Mouse (Mus musculus): ENCODE measurements around the gene F2rl1. TPM values are rescaled to one million over a fixed set of nuclear protein-coding genes. Genes with fewer than 3 reads are reported as not detected.
"Not testable (repeated sequence)": the region's sequence is repeated elsewhere in the genome, so short reads cannot be mapped to it uniquely, and the experiment has no call there.

The F2rl1 gene
- polyA plus RNA-seq, 1 experiment: 6.3 TPM

DNA sequence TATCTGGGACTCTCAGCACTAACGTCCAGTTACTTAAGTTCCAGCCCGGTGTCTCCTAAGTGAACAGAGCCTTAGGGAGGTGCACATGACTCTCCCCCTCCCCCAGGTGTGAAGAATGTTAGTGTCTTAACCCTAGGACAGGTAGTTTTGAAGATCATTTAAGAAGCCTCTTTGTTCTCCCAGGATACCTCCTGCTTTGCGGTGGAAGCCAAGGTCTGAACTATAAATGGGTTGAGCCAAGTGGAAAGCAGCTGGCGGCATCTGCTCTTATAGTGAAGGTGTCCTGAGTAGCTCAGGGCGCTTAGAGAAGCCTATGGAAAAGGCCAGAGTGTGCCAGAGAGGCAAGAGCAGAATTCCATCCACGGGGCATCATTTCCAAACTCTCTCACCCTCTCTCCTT lies 10.0 kb upstream of the F2rl1 start:
- Histone ChIP-seq H3K27me3 (ENCODE audit: control insufficient read depth, insufficient read depth, low read length) (no peaks in the 10 kb centered on the region), H3K4me1 (ENCODE audit: control insufficient read depth, insufficient read depth, insufficient read length) (no peaks in the 10 kb centered on the region), H3K36me3 (ENCODE audit: control insufficient read depth, insufficient read depth, low read length) (no peaks in the 10 kb centered on the region), H3K27ac (ENCODE audit: insufficient read depth, low read length) (no peak overlapping the region), H3K4me3 (ENCODE audit: extremely low read depth, insufficient read depth, insufficient read length) (no peak overlapping the region)
- 56% methylated on average over 6 of the region's 6 CpGs for WGBS
- TF ChIP-seq POLR2A (IDR thresholded peaks at IDR 0.05; ENCODE audit: low read depth, low read length) (no peak), CTCF (IDR thresholded peaks at IDR 0.05; ENCODE audit: extremely low read depth, insufficient read depth, insufficient read length, insufficient replicate concordance) (no peak)
- DNase-seq (ENCODE audit: low read depth in 1 of 2, low spot score in 2 of 2): no peak

- Histone ChIP-seq H3K36me3 (ENCODE audit: control insufficient read depth, insufficient read depth, low read length) (no peaks in the 10 kb centered on the region), H3K27ac (ENCODE audit: insufficient read depth, low read length) (no peak overlapping the region), H3K4me3 (ENCODE audit: extremely low read depth, insufficient read depth, insufficient read length) (no peak overlapping the region), H3K27me3 (ENCODE audit: control insufficient read depth, insufficient read depth, low read length) (no peaks in the 10 kb centered on the region), H3K4me1 (ENCODE audit: control insufficient read depth, insufficient read depth, insufficient read length) (no peaks in the 10 kb centered on the region)
- TF ChIP-seq CTCF (IDR thresholded peaks at IDR 0.05; ENCODE audit: extremely low read depth, insufficient read depth, insufficient read length, insufficient replicate concordance): no peak
- no peak for TF ChIP-seq POLR2A (IDR thresholded peaks at IDR 0.05; ENCODE audit: low read depth, low read length)
- WGBS: 23% methylated on average over 5 of the region's 5 CpGs
- no peak for DNase-seq (ENCODE audit: low read depth in 1 of 2, low spot score in 2 of 2)
These were observed 9.1 kb upstream of the F2rl1 start for GRCm38 (mm10) chr13:95534131-95534561.

DNA sequence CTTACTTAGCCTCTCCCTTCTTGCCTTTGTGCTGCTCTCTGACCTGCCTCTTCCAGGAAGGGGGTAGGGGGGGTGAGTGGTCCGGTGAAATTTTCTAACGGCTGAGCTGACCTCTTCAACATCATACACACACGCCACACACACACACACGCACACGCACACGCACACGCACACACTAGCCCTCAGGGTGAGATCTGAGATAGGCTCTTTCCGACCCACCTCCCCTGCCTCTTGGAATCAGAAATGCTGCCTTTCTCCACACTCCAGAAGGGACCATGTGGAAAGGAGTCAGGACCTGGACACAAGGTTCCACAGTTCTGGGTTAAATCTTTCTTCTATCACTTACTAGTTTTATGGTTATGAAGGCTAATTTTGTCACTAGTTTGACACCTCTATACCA lies 8.6 kb upstream of the F2rl1 start:
- WGBS: 73% methylated on average over 8 of the region's 8 CpGs
- no peaks in the 10 kb centered on the region for H3K36me3 ChIP-seq (ENCODE audit: control insufficient read depth, insufficient read depth, low read length)
- TF ChIP-seq CTCF (IDR thresholded peaks at IDR 0.05; ENCODE audit: extremely low read depth, insufficient read depth, insufficient read length, insufficient replicate concordance): no peak
- no peak for TF ChIP-seq POLR2A (IDR thresholded peaks at IDR 0.05; ENCODE audit: low read depth, low read length)
- no peaks in the 10 kb centered on the region for H3K4me1 ChIP-seq (ENCODE audit: control insufficient read depth, insufficient read depth, insufficient read length)
- no peak overlapping the region for H3K4me3 ChIP-seq (ENCODE audit: extremely low read depth, insufficient read depth, insufficient read length)
- H3K27ac ChIP-seq (ENCODE audit: insufficient read depth, low read length): no peak overlapping the region
- no peak for DNase-seq (ENCODE audit: low read depth in 1 of 2, low spot score in 2 of 2)
- H3K27me3 ChIP-seq (ENCODE audit: control insufficient read depth, insufficient read depth, low read length): no peaks in the 10 kb centered on the region

DNA sequence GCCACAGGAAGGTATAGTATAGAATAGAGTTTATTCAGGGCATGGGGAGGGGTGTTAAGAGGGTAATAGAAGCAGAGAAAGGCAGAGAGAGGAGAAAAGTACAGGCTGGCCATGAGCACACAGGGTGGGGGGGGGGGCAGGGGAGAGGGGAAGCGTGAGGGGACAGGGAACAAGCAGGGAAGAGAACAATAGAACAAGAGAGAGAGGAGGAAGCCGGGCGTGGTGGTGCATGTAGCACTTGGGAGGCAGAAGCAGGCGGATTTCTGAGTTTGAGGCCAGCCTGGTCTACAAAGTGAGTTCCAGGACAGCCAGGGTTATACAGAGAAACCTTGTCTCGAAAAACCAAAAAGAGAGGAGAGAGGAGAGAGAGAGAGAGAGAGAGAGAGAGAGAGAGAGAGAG lies 8.1 kb upstream of the F2rl1 start:
- not testable (repeated sequence) for H3K27ac ChIP-seq (ENCODE audit: insufficient read depth, low read length); H3K4me3 ChIP-seq (ENCODE audit: extremely low read depth, insufficient read depth, insufficient read length); DNase-seq (ENCODE audit: low read depth in 1 of 2, low spot score in 2 of 2); H3K27me3 ChIP-seq (ENCODE audit: control insufficient read depth, insufficient read depth, low read length); H3K36me3 ChIP-seq (ENCODE audit: control insufficient read depth, insufficient read depth, low read length); H3K4me1 ChIP-seq (ENCODE audit: control insufficient read depth, insufficient read depth, insufficient read length)
- WGBS: 71% methylated on average over 4 of the region's 5 CpGs

GRCm38 (mm10) chr13:95531273-95532045 lies 6.4 kb upstream of the F2rl1 start:
- H3K4me1 ChIP-seq (ENCODE audit: control insufficient read depth, insufficient read depth, insufficient read length): no peaks in the 10 kb centered on the region
- no peak overlapping the region for H3K4me3 ChIP-seq (ENCODE audit: extremely low read depth, insufficient read depth, insufficient read length)
- no peak for DNase-seq (ENCODE audit: low read depth in 1 of 2, low spot score in 2 of 2)
- H3K27me3 ChIP-seq (ENCODE audit: control insufficient read depth, insufficient read depth, low read length): no peaks in the 10 kb centered on the region
- WGBS: 68% methylated on average over 9 of the region's 9 CpGs
- no peak for TF ChIP-seq POLR2A (IDR thresholded peaks at IDR 0.05; ENCODE audit: low read depth, low read length)
- TF ChIP-seq CTCF (IDR thresholded peaks at IDR 0.05; ENCODE audit: extremely low read depth, insufficient read depth, insufficient read length, insufficient replicate concordance): no peak
- no peaks in the 10 kb centered on the region for H3K36me3 ChIP-seq (ENCODE audit: control insufficient read depth, insufficient read depth, low read length)
- H3K27ac ChIP-seq (ENCODE audit: insufficient read depth, low read length): no peak overlapping the region

DNA sequence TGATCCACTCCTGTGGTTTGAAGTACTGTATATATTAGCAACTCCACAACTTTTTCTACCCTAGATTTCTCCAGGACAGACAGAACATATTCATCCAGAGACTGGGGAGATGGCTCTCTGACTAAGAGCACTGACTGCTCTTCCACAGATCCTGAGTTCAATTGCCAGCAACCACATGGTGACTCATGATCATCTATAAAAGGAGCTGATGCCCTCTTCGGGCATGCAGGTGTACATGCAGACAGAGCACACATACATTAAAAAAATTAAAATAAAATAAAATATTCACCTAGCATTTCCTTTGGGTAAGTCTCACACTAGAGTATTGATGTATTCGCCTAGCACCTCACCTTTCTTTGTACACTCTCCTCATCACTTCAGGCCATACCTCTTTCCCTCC lies 4.2 kb upstream of the F2rl1 start:
- H3K36me3 ChIP-seq (ENCODE audit: control insufficient read depth, insufficient read depth, low read length): no peaks in the 10 kb centered on the region
- DNase-seq (ENCODE audit: low read depth in 1 of 2, low spot score in 2 of 2): no peak
- TF ChIP-seq POLR2A (IDR thresholded peaks at IDR 0.05; ENCODE audit: low read depth, low read length): no peak
- no peak for TF ChIP-seq CTCF (IDR thresholded peaks at IDR 0.05; ENCODE audit: extremely low read depth, insufficient read depth, insufficient read length, insufficient replicate concordance)
- H3K27ac ChIP-seq (ENCODE audit: insufficient read depth, low read length): no peak overlapping the region
- peaks cover 2% of the 10 kb centered on the region; the same call in 1 of the 2 replicates for H3K27me3 ChIP-seq (ENCODE audit: control insufficient read depth, insufficient read depth, low read length)
- H3K4me1 ChIP-seq (ENCODE audit: control insufficient read depth, insufficient read depth, insufficient read length): peaks cover 2% of the 10 kb centered on the region
- no peak overlapping the region for H3K4me3 ChIP-seq (ENCODE audit: extremely low read depth, insufficient read depth, insufficient read length)
- WGBS: 70% methylated on average over 2 of the region's 2 CpGs

GRCm38 (mm10) chr13:95524424-95524673 lies 678 bp downstream of the F2rl1 start:
- Histone ChIP-seq H3K36me3 (ENCODE audit: control insufficient read depth, insufficient read depth, low read length) (no peaks in the 10 kb centered on the region), H3K27me3 (ENCODE audit: control insufficient read depth, insufficient read depth, low read length) (peaks cover 4% of the 10 kb centered on the region), H3K4me3 (ENCODE audit: extremely low read depth, insufficient read depth, insufficient read length) (peak overlapping the region; percentile 65), H3K27ac (ENCODE audit: insufficient read depth, low read length) (peak overlapping the region; percentile 64), H3K4me1 (ENCODE audit: control insufficient read depth, insufficient read depth, insufficient read length) (peaks cover 8% of the 10 kb centered on the region)
- DNase-seq (ENCODE audit: low read depth in 1 of 2, low spot score in 2 of 2): no peak
- TF ChIP-seq POLR2A (IDR thresholded peaks at IDR 0.05; ENCODE audit: low read depth, low read length): no peak
- no peak for TF ChIP-seq CTCF (IDR thresholded peaks at IDR 0.05; ENCODE audit: extremely low read depth, insufficient read depth, insufficient read length, insufficient replicate concordance)
- WGBS: 1% methylated on average over 13 of the region's 13 CpGs

Data from spleen, adult 2 months (tissue).